Mouse (Mus musculus) left cerebral cortex, postnatal 14 days (tissue): ENCODE measurements around the gene Fyn. TPM values are rescaled to one million over a fixed set of nuclear protein-coding genes. Genes with fewer than 3 reads are reported as not detected.

ENCODE experiments used
- DNase-seq, 2 experiments: peaks; one replicate each; pipeline ENCODE4 v3.0.0; 2021 to 2022; ENCODE audit warnings: low spot score in 2 of 2, mixed read lengths in 1 of 2
- intact Hi-C: fragments of 180-260 bp; cut with DNase I; formaldehyde crosslinking; loops from one replicate; pipeline ENCODE4 v1.15.1; 2025
- total RNA-seq, 2 experiments: library from RNA; stranded (reverse); gene quantifications; 2 replicates each; pipeline ENCODE4 v1.2.3; 2021

The Fyn gene
- total RNA-seq, 2 experiments from 2014 or later, result 163 to 176 TPM

GRCm38 (mm10) chr10:39487740-39488415, 119.2 kb downstream of the Fyn start:
- no peak for DNase-seq

GRCm38 (mm10) chr10:39488542-39488941, 119.9 kb downstream of the Fyn start:
- DNase-seq, result no peak
- intact Hi-C loops, result no loop called here

More at GRCm38 (mm10) chr10:39487740-39488415, 119.2 kb downstream of the Fyn start:
- intact Hi-C loops, result no loop called here

- intact Hi-C loops, result no loop called here
- DNase-seq, result no peak
Measured at GRCm38 (mm10) chr10:39488956-39489355, 120.3 kb downstream of the Fyn start.

DNA sequence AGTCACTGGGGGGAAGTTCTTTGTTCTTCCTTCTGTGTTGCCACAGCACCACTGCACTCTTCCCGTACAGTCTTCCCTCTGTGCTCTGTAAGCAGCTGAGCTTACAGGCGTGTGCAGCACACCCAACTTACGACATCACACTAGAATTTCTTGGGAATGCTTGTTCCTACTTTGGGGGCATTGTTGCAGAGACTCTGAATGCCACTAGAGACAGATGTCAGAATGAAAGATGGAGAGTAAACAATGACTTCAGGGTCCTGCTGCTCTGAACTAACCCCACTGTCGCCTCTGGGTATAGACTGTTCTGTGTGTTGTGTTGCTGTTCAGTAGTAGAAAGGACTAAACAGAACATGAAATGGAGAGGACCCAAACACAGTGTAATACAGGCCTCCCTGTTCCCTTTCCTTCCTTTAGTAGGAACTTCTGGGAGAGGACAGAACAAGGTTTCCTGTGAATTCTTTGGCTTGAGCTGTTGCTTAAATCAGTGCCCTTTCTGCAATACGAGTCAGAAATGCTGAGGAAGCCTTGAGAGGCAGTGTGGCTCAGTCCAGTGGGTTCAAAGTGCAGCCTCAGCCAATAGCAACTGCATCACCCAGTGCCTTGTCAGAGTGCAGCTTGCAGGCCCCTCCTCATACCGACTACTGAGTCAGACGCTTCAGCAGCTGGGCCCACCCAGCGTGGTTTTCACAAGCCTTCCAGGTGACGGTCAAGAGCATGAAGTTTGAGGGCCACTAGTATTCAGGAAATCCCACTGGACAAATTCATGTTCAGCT, 121.9 kb downstream of the Fyn start:
- DNase-seq, result no peak
- intact Hi-C loops, result no loop called here

DNA sequence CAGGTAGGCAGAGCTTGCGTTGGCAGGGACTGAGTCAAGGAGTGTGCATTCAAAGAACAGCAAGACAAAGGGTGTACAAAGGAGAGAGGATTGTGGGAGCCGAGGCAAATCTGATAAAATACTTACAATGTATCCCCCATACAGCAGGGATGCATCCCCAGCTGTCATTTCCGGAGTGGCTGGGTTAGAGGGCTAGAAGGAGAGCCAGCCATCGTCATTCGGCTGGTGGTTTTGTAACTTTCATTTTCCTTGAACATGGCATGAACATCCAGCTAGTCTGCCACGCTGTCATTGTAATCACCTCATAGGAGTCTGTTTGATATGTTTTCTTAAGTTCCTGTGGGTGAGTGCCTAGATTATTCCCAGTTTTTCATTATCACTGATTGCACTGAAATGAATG, 123.5 kb downstream of the Fyn start:
- DNase-seq, result no peak
- intact Hi-C loops, result no loop called here

- intact Hi-C loops, result no loop called here
- no peak for DNase-seq
Measured at GRCm38 (mm10) chr10:39493007-39493406, 124.4 kb downstream of the Fyn start.

DNA sequence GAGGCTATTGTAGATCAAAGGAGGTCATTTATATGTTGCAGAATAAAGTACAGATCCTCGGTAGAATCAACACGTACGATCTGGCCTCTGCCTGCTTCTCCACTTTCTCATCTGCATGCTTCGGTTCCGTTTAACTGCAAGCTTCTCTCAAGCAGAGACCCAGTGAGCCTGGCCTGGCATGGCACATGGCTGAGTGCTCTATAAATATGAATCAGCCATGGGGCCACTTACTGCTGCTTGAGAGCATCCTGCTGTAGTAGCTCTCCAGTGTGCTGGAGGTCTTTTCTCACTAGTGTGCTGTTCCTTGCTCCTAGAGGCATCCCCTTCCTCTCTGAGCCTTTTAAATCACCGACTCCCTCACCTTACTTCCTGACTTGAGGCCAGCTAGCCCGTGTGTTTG, 130.0 kb downstream of the Fyn start:
- intact Hi-C loops, result no loop called here
- DNase-seq, result no peak

DNA sequence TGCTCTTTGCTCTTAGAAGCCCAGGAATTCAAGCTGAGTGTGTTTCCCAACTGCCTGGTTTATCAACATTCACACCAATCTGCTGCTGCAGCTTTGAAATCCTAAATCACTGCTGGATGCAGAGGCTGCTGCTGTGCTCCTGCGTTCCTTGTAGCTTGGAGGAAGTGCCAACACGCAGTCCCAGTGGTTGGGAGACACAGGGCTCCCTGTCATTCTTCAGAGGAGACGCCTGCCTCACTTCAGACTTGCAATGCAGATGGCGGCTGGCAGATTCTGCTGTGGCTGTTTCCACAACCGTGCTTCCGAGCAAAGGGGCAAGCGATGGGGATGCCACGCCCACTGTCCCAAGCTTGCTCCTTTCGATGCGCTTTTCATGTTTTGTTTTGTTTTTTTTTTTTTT, 132.9 kb downstream of the Fyn start:
- intact Hi-C loops, result no loop called here
- DNase-seq, result no peak

GRCm38 (mm10) chr10:39501977-39502706, 133.5 kb downstream of the Fyn start:
- intact Hi-C loops, result no loop called here
- peak; percentile 57 to 59 for DNase-seq

DNA sequence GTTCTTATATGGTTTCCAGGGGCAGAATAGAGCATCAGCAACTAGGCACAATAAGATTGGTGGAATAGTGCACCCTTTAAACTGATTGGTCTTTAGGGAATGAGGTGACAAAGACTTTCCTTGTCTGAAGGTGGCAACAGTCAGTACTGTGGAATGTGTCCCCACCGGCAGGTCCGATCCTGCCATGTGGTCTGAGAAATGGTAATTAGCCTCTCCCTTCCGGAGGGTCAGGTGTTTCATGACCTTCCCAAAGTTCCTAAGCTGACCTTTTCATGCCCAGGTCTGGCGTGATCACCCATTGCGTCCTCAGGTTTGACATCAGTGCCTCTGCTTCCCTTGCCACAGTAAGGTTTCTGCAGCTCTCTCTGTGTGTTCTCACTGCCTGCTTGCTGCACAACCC, 134.7 kb downstream of the Fyn start:
- intact Hi-C loops, result no loop called here
- no peak for DNase-seq

GRCm38 (mm10) chr10:39505007-39505406, 136.4 kb downstream of the Fyn start:
- peak in 1 of 2 experiments; percentile 27 for DNase-seq
- intact Hi-C loops, result no loop called here

GRCm38 (mm10) chr10:39505621-39506020, 137.0 kb downstream of the Fyn start:
- DNase-seq, result no peak
- intact Hi-C loops, result no loop called here

- no peak for DNase-seq
- intact Hi-C loops, result no loop called here
Measured at GRCm38 (mm10) chr10:39506353-39506752, 137.7 kb downstream of the Fyn start.

DNA sequence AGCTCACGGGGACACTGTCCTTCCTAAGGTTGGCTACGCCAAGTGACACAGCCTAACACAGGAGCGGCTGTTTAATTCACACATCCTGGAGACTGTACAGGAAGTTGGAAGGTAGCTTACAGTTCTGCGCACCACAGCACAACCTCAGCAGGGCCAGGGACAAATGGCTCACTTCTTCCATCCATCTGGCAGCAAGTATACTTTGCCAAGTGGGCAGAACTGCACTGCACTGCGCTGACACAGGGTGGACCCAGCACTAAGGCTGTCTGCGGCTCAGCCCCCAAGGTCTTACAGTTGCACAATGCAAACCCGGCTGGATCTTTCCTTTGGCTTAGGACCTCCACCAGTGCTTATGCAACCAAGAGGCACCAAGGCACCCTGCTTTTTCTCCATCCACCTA, 138.2 kb downstream of the Fyn start:
- no peak for DNase-seq
- intact Hi-C loops, result no loop called here

DNA sequence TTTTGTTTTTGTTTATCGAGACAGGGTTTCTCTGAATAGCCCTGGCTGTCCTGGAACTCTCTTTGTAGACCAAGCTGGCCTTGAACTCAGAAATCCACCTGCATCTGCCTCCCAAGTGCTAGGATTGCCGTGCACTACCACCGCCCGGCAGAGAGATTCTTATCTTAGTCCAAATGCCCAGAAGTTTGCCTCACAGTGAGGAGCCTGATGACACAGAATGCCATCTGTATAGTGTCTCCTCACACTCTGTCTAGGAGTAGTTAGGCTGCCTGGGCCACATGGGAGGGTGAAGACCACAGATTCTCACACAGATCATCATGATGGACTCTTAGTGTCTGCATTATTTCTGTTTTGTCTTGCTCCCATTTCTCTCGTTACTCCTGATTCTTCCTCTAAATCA, 140.1 kb downstream of the Fyn start:
- intact Hi-C loops, result no loop called here
- DNase-seq, result no peak

DNA sequence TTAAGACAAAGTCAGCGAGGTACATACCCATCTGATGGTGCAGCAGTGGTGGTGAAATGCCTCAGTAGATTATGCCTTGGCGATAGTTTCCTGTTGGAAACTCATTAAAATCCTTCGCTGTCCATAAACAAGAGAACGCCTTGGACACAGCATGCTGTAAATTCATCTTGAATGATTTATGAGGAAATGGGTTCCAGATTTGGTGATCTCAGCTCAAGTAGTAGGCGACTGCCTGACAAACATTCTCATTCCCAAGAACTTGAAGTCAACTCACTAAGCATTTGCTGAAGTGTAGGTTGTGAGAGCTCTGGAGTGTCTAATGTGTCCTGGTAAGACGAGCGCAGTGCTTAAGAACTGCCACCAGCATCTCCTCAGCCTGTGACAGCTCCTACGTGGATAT, 141.3 kb downstream of the Fyn start:
- DNase-seq, result no peak
- intact Hi-C loops, result no loop called here

- intact Hi-C loops, result no loop called here
- no peak for DNase-seq
Measured at GRCm38 (mm10) chr10:39512631-39513314, 144.1 kb downstream of the Fyn start.

DNA sequence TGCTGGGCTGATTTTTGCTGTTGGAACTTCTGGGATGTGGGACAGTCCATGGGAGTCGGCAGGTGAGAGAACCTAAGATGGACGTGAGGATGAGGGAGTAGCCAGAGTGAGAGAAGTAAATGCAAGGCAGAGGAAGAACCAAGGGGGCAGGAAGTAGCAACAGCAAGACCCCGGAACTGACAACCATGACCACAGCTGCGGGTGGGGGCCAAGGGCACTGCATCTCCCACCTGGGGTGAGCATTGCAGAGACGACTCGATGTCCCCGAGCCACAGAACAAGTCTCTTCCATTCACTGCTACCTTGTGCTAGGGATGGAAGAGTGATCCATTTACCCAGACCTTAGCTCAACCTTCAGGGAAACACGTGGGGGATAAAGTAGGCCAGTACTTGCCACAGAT, 146.3 kb downstream of the Fyn start:
- no peak for DNase-seq
- intact Hi-C loops, result loop anchor here (5.0 kb wide), 1 partner anchor 143 kb away; no protein-coding TSS in a partner anchor

DNA sequence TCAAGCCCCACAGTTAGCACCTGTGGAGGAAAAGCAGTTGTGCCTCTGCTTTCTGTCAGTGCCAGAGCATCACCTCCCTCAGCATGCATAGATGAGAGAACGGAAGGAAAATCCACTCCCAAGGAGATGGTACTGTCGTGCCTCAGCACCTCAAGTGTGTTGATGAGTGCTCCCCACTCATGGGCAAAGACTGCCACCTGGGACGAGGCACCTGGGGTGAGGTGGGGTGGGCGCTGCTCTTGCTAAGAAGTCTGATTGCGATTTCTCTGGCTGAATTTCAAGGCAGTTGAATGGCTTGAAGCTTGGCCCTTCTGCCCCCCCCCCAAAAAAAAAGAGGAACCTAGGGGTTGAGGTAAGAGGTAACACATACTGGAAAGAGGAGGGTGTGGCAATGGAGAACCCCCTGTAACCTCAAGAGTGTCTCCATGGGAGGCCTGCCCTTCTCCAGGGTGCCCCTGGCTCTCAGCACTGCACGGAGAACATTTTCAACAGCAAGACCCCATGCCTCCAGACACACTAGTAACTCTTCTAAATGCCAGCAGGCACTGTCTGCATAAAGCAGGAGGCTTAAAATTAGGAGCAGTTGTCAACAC, 148.0 kb downstream of the Fyn start:
- no peak for DNase-seq
- intact Hi-C loops, result loop anchor here (5.0 kb wide), 1 partner anchor 144 kb away; no protein-coding TSS in a partner anchor
